Mouse (Mus musculus): ENCODE measurements at regions not wholly inside any gene's neighbourhood (a gene's known extent, or its start where the extent isn't known, plus 50 kb on each side); places are given as distances from the start of the nearest gene placed in this dataset.

DNA sequence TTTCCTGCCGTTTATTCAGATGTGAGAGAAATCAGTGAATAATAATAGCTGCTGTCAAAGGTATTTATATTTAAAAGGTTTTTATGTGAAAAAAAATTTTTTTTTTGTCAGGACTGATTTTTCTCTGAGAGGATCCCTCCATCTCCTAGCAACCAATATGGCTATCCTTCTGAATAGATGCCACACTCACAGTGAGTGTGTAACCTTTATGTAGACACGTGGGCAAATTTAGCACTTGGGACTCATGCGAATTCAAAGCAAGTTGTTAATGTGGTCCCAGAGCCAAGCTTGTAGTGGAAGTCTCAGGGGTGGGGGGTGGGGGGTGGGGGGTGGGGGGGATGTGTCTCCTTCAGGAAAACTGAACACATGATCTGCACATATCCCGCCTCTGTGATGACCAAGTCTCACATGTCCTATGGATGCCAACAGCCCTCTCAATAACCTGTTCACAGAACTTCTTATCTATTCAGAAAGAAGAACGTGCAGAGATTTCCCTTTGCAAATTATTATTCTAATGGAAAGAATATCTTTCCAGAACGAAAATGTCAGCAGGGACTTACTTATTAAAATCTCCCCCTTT, 112.5 kb upstream of the Arglu1 start:
- no peak overlapping the region for H3K9ac ChIP-seq (ENCODE audit: insufficient read depth, low read depth)
- H3K79me2 ChIP-seq (replicated peaks; ENCODE audit: control insufficient read depth, extremely low read depth, insufficient read depth, poor library complexity, severe bottlenecking): no peaks in the 10 kb centered on the region
- no peaks in the 10 kb centered on the region for H3K27me3 ChIP-seq (replicated peaks)
- in situ Hi-C loops (cut with MboI; ENCODE audit: low pct_ligation_motif_present, low pct_unique_long_range_greater_than_20kb, low sequenced_read_pairs) (no loop called here), dilution Hi-C loops (cut with MboI; ENCODE audit: extremely low pct_ligation_motif_present, extremely low pct_unique_long_range_greater_than_20kb, low sequenced_read_pairs) (no loop called here)
- no peaks in the 10 kb centered on the region for H3K36me3 ChIP-seq (replicated peaks in 1 of 2; ENCODE audit: control insufficient read depth in 1 of 2, insufficient read depth in 1 of 2, low read length in 1 of 2)
- TF ChIP-seq POLR2AphosphoS2 (IDR thresholded peaks at IDR 0.05; ENCODE audit: low read depth, low read length): no peak
- no peak for TF ChIP-seq USF1 (IDR thresholded peaks at IDR 0.05; ENCODE audit: low read depth, low read length)
- no peak for TF ChIP-seq JUND (conservative IDR thresholded peaks at IDR 0.05; ENCODE audit: low read depth, low read length)
- TF ChIP-seq UBTF (IDR thresholded peaks at IDR 0.05; ENCODE audit: low read depth, low read length): no peak
- TF ChIP-seq MXI1 (IDR thresholded peaks at IDR 0.05; ENCODE audit: low read depth, low read length): no peak
- H3K4me1 ChIP-seq (ENCODE audit: control insufficient read depth in 1 of 2, insufficient read depth in 2 of 2): no peaks in the 10 kb centered on the region
- peaks cover 64% of the 10 kb centered on the region for H3K9me3 ChIP-seq (replicated peaks; ENCODE audit: low read length)
- no peak overlapping the region for H3K4me3 ChIP-seq (replicated peaks in 1 of 3; ENCODE audit: low read depth in 2 of 3, low read length in 2 of 3, poor library complexity in 1 of 3)
- DNase-seq (ENCODE audit: extremely low read depth): no peak
- no peak overlapping the region for H3K27ac ChIP-seq (ENCODE audit: insufficient read depth, low read depth)
- no peak overlapping the region for H3K4me2 ChIP-seq (ENCODE audit: insufficient read depth, low read depth, poor library complexity, severe bottlenecking)

DNA sequence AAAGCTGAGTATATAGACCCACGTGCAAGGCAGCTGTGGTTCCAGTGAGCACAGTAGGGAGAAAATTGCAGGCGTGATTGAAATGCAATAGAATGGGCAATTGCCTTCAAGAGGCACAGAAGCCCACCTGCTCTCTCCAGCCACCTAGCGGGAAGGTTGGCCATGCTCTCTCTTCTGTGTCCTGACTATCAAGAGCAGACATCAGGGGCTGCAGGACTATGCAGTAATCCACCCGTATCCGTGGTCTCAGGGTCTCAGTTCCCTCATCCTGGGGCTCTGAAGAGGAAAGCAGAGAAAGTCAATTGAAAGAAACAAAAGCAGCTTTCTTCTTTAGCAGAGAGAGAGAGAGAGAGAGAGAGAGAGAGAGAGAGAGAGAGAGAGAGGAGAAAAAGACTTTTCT, 112.0 kb upstream of the Arglu1 start:
- Histone ChIP-seq H3K27ac (ENCODE audit: insufficient read depth, low read depth) (no peak overlapping the region), H3K9ac (ENCODE audit: insufficient read depth, low read depth) (no peak overlapping the region), H3K79me2 (replicated peaks; ENCODE audit: control insufficient read depth, extremely low read depth, insufficient read depth, poor library complexity, severe bottlenecking) (no peaks in the 10 kb centered on the region), H3K4me1 (ENCODE audit: control insufficient read depth in 1 of 2, insufficient read depth in 2 of 2) (no peaks in the 10 kb centered on the region), H3K4me3 (replicated peaks in 1 of 3; ENCODE audit: low read depth in 2 of 3, low read length in 2 of 3, poor library complexity in 1 of 3) (no peak overlapping the region), H3K9me3 (replicated peaks; ENCODE audit: low read length) (peaks cover 65% of the 10 kb centered on the region), H3K4me2 (ENCODE audit: insufficient read depth, low read depth, poor library complexity, severe bottlenecking) (no peak overlapping the region), H3K27me3 (replicated peaks) (no peaks in the 10 kb centered on the region), H3K36me3 (replicated peaks in 1 of 2; ENCODE audit: control insufficient read depth in 1 of 2, insufficient read depth in 1 of 2, low read length in 1 of 2) (no peaks in the 10 kb centered on the region)
- DNase-seq (ENCODE audit: extremely low read depth): no peak
- in situ Hi-C loops (cut with MboI; ENCODE audit: low pct_ligation_motif_present, low pct_unique_long_range_greater_than_20kb, low sequenced_read_pairs): no loop called here
- TF ChIP-seq PAX5 (IDR thresholded peaks at IDR 0.05; ENCODE audit: low read length): no peak
- no peak for TF ChIP-seq NRF1 (IDR thresholded peaks at IDR 0.05; ENCODE audit: low read depth, low read length)
- no peak for TF ChIP-seq USF2 (conservative IDR thresholded peaks at IDR 0.05; ENCODE audit: low read depth, low read length)
- no peak for TF ChIP-seq GABPA (IDR thresholded peaks at IDR 0.05; ENCODE audit: insufficient replicate concordance, low read depth, low read length)
- TF ChIP-seq HCFC1 (IDR thresholded peaks at IDR 0.05; ENCODE audit: low read depth, low read length): no peak
- dilution Hi-C loops (cut with MboI; ENCODE audit: extremely low pct_ligation_motif_present, extremely low pct_unique_long_range_greater_than_20kb, low sequenced_read_pairs): no loop called here

DNA sequence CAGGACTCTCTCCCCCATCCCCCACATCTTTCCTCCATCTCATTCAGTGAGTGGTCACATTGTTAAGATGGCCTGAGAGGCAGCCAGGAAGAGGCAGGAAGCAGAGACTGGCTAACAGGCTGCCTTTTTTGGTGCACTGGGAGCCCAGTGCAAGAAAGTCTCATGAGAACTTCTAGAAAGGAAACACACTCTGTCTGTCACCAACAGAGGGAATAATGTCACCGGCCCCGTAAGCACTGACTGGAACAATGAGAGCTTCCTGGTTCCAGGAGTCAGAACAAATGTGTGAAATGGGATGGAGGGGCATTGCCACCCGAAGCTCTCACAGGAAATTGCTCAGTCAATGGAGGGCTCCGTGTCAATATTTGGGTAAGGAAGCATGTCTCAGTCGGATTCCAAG, 111.3 kb upstream of the Arglu1 start:
- TF ChIP-seq GABPA (IDR thresholded peaks at IDR 0.05; ENCODE audit: insufficient replicate concordance, low read depth, low read length) (no peak), NRF1 (IDR thresholded peaks at IDR 0.05; ENCODE audit: low read depth, low read length) (no peak), E2F4 (IDR thresholded peaks at IDR 0.05; ENCODE audit: insufficient replicate concordance, low read depth, low read length) (no peak), EP300 (IDR thresholded peaks at IDR 0.05; ENCODE audit: low read length) (no peak)
- DNase-seq (ENCODE audit: extremely low read depth): no peak
- H3K27ac ChIP-seq (ENCODE audit: insufficient read depth, low read depth): no peak overlapping the region
- dilution Hi-C loops (cut with MboI; ENCODE audit: extremely low pct_ligation_motif_present, extremely low pct_unique_long_range_greater_than_20kb, low sequenced_read_pairs) (no loop called here), in situ Hi-C loops (cut with MboI; ENCODE audit: low pct_ligation_motif_present, low pct_unique_long_range_greater_than_20kb, low sequenced_read_pairs) (no loop called here)
- H3K4me3 ChIP-seq (replicated peaks in 1 of 3; ENCODE audit: low read depth in 2 of 3, low read length in 2 of 3, poor library complexity in 1 of 3): no peak overlapping the region
- H3K27me3 ChIP-seq (replicated peaks): no peaks in the 10 kb centered on the region
- no peak overlapping the region for H3K9ac ChIP-seq (ENCODE audit: insufficient read depth, low read depth)
- H3K9me3 ChIP-seq (replicated peaks; ENCODE audit: low read length): peaks cover 65% of the 10 kb centered on the region
- no peaks in the 10 kb centered on the region for H3K4me1 ChIP-seq (ENCODE audit: control insufficient read depth in 1 of 2, insufficient read depth in 2 of 2)
- H3K36me3 ChIP-seq (replicated peaks in 1 of 2; ENCODE audit: control insufficient read depth in 1 of 2, insufficient read depth in 1 of 2, low read length in 1 of 2): no peaks in the 10 kb centered on the region
- H3K79me2 ChIP-seq (replicated peaks; ENCODE audit: control insufficient read depth, extremely low read depth, insufficient read depth, poor library complexity, severe bottlenecking): no peaks in the 10 kb centered on the region
- no peak overlapping the region for H3K4me2 ChIP-seq (ENCODE audit: insufficient read depth, low read depth, poor library complexity, severe bottlenecking)

Data from CH12.LX (cell line).